Mouse (Mus musculus) kidney, postnatal 10 days (tissue): ENCODE measurements around the gene Scd2.
"Not testable (repeated sequence)": the region's sequence is repeated elsewhere in the genome, so short reads cannot be mapped to it uniquely, and the experiment has no call there.

Source experiments
- DNase-seq: peaks from one replicate; pipeline ENCODE4 v3.0.0; 2021; ENCODE audit warnings: mixed read lengths

Gene Scd2

DNA sequence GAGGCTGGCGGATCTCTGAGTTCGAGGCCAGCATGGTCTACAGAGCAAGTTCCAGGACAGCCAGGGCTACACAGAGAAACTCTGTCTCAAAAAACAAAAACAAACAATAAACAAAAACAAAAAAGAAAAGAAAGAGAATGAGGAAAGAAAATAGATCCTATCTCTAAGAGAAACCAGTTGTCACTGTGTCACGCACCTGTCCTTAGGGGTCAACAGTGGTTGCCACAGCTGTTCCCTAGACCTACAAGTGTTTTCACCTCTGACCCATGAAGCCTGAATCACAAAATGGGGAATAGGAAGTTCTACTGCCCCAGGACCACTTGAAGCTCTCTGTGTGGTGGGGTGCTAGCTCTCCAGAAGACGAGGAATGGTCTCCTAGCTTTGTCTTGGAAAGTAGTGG, 19.0 kb upstream of the Scd2 start:
- DNase-seq = no peak

- no peak for DNase-seq
Measured at GRCm38 (mm10) chr19:44275418-44275817, 18.1 kb upstream of the Scd2 start.

DNA sequence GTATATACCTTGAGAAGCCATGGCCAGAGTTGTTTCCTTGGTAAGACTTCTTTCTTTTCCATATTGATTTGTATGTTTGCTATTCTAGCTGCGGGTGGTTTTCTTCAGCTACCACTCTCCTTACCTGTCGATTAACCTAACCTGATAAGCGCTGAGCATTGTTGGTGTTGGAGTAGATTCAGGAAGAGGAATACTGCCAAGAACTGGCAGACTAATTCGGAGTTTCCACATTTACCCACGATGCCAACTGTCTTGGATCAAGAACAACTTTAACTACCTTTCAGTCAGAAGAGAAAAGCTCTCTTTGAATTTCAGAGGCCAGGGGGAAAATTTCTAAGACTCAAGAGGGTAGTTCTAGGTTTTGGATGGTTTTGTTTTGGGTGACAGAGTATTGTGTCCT, 16.6 kb upstream of the Scd2 start:
- no peak for DNase-seq

- no peak for DNase-seq
Measured at GRCm38 (mm10) chr19:44277931-44278330, 15.5 kb upstream of the Scd2 start.

GRCm38 (mm10) chr19:44280755-44281154, 12.7 kb upstream of the Scd2 start:
- DNase-seq = peak; percentile 73

GRCm38 (mm10) chr19:44281825-44282447, 11.5 kb upstream of the Scd2 start:
- DNase-seq = not testable (repeated sequence)

DNA sequence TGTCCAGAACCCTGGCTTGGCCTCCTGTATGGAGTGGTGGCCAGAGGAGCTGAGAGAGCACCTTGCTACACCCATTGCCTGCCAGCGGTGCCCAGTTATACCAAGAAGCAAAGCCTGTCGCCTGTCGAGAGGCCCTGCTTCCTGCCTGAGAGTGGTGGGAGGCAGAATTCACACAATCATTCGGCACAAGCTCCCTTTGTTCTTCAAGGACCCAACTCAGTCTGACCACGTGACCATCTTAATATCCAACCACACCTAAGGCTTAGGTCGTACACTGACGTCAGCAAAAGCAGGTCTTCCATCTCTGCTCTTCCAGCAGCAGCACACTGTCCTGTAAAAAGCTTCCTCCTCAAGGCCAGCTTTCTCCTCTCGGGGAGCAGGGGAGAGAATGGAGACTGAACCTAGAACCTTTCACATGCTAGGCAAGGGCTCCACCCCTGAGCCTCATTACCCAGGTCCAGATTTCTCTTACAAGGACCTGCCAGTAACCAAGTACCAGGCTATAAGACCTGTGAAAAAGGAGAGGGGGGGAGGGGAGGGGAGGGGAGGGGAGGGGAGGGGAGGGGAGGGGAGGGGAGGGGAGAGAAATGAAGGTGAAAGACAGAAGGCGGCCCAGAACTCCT, 10.8 kb upstream of the Scd2 start:
- DNase-seq = no peak

GRCm38 (mm10) chr19:44283157-44284024, 10.1 kb upstream of the Scd2 start:
- no peak for DNase-seq

DNA sequence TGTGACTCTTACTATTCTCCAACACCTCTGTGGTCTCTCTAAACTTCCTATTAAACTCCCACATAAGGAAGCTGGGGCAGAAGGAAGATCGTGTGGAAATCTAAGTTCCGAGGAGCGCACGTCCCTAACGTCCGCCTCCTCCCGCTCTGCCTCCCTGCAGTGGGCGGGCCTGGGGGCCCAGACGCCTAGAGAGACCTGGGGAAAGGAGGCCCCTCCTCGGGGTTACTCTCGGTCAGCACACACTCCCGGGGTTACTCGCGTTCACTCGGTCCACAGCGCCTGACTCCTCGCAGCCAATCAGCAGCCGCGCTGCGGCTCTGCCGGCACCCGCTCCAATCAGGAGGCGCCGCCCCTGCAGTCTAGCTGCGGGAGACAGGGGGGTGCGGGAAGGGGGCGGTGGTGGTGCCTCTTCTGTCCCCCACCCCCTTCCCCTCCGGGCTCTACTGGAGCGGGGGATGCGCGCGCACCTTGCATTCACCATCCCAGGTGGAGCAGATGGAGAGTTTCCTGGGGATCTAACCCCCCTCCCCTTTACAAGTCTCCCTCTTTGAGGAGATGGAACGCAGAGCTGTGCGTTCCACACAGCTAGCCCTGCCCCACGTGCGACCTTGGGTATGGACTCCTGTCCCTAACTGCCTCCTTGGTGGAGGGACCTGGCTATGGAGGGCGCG, 9.3 kb upstream of the Scd2 start:
- peak; percentile 95 for DNase-seq

DNA sequence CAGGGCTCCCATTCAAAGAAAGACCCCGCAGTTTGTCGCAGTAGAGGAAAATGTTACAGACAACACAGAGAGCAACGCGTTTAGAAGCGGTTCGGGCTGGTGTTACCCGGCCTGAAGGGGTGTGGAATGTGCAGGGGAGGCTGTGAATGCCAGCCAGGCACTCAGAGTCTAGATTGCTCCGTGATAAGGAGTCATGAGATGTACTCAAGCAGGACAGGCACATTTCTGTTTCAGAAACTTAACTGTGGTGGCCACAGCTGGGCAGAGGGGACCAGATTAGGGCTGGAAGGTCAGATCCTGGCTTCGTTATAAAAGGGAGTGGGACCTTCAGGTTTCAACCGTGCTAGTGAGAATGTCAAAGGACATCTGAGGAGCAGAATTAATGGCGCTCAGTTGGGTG, 8.8 kb upstream of the Scd2 start:
- DNase-seq = peak; percentile 68

DNA sequence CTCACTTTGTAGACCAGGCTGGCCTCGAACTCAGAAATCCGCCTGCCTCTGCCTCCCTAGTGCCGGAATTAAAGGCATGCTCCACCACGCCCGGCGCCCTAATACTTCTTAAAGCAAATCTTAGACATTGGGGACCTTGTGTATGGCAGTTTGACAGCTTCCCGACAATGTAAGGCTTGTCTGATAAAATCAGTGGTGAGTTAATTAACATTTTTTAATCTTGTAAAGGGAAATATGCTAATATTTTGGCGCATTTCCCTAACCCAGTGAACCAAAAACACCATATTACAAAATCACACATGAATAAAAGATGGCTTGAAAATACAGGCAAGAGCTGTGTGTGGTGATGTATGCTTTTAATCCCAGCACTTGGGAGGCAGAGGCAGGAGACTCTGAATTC, 7.9 kb upstream of the Scd2 start:
- DNase-seq = no peak

DNA sequence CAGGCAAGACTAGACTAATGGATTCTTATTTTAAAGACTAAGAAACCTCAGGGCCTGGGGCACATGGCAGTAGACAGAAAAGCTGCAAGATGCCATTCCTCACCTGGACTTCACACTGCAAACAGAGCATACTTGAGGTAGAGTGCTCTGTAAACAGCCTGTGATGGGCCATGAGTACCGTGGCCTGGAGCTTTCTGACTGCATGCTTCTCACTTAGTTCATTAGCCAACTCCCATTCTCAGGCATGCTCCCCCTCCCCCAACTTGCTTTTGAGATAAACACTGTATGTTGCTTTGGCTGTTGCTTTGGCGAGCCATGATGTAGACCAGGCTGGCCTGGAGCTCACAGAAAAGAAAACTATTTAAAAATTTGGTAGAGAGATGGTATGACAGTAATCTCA, 7.4 kb upstream of the Scd2 start:
- no peak for DNase-seq

GRCm38 (mm10) chr19:44287415-44288110, 5.9 kb upstream of the Scd2 start:
- DNase-seq = no peak

- no peak for DNase-seq
Measured at GRCm38 (mm10) chr19:44292083-44292482, 1.4 kb upstream of the Scd2 start.

DNA sequence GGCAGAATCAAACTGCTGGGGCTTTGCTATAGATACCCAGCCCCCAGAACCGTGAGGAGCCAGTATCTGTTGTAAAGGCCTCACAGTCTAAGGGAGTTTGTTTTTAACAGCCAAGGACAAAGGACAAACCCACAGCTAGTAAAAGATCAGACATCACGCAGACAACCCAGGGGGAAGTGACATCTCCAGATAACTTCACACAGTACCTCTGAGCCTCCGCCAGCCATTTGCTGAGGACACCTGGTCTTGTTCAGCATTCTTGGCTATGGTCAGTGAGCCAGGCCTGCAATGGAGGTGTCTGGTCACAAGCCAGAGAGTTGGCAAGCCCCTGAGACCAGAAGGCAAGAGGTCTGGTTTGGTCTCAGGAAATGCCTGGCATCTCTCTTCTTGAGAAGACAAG, 991 bp upstream of the Scd2 start:
- no peak for DNase-seq

- peak; percentile 93 for DNase-seq
Measured at GRCm38 (mm10) chr19:44293769-44294551, 486 bp downstream of the Scd2 start.

- DNase-seq = peak; percentile 94
Measured at GRCm38 (mm10) chr19:44294588-44295041, 1.1 kb downstream of the Scd2 start.

- peak; percentile 41 for DNase-seq
Measured at GRCm38 (mm10) chr19:44295251-44295650, 1.8 kb downstream of the Scd2 start.

DNA sequence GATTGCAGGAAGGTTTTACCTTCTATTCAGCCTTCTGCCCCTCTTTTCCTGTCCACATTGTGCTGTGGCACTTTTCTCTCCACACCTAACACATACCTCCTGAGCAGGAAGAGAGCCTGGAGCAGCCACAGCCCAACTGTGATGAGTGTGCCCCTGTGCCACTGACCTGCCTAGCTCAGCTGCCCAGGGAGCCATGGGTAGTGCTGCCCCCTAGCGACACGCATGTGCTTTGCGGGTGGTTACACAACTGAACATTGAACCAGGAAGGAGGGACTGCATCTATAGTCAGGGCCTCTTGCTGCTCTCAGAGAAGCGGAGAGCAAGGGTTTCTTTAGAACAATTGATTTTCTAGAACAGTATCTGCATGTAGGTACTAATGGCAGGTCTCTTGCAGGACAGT, 2.3 kb downstream of the Scd2 start:
- peak; percentile 94 for DNase-seq

- DNase-seq = no peak
Measured at GRCm38 (mm10) chr19:44296186-44296585, 2.7 kb downstream of the Scd2 start.

DNA sequence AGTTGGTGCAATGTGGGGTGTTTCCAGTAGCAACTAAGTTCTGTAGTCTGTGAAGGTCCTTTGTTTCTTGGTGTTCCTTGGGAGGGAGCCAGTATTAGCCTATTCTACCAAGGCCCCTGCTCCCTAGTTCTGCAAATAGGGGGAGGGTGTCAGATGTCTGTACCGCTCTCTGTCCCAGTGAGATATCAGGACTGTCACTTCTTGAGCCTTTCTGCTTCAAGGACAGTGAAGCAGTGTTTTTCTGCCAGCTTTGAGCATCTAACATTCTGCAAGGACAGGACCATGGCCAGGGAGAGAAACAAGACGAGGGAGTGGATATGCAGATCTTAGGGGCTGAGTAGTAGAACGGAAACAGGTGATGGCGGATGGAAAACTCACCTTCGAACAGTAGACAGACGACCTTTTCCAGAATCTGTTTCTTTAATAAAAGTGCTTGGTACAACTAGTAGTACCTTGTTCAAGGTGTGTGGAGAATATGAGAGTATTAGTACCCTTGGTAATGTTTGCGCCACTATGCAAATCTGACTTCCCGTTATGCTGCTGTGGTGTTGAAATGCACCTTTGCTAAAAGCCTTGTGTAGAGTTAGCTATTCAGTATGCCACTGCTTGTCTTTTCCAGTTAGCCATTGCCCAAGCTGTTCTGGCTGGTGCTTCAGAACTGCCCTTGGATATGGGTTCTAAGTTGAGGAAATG, 3.7 kb downstream of the Scd2 start:
- no peak for DNase-seq
